Mouse (Mus musculus): ENCODE data around the gene Crlf1. TPM values are rescaled to one million over a fixed set of nuclear protein-coding genes. Genes with fewer than 3 reads are reported as not detected.

The Crlf1 gene
- polyA plus RNA-seq, 1 experiment from 2014 or later = 33.7 TPM

DNA sequence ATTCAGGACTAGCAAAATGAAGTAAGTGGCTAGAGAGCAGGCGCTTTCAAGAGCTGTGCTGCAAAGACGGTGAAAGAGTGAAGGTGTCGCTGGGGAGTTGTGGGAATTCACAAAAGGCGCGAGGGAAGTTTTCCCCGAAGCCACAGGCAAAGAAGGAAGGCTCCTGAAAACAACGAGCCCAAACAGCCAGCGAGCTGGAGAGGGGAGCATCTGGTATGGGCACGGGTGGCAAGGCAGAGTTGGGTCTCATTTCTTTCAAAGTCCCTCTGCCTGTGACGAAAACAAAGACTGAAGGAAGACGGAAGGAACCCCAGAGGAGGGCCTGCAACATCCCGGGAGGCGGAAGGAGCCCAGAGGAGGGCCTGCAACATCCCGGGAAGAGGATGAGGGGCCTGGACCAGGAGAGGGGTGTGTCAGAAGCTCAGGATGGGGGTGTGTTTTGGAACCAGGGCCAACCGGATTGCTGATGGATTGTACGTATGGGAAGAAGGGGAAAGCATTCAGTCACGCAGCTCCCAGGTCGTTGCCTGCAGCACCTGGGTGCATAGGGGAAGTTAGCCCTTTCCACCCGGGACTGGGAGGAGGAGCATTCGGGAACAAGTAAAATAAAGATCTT, 2.0 kb upstream of the Crlf1 start:
- H3K27ac ChIP-seq = no peak overlapping the region
- DNase-seq (ENCODE audit: low spot score) (no peak), ATAC-seq (replicated peaks; ENCODE audit: low FRiP score, low read depth) (no peak)
- H3K36me3 ChIP-seq (ENCODE audit: insufficient read depth, low read length) = no peaks in the 10 kb centered on the region
- no peaks in the 10 kb centered on the region for H3K9me3 ChIP-seq (replicated peaks; ENCODE audit: low read length)
- peaks cover 89% of the 10 kb centered on the region for H3K27me3 ChIP-seq (ENCODE audit: insufficient read depth, low read length)
- no peak overlapping the region for H3K9ac ChIP-seq (ENCODE audit: low read depth, low read length)
- peaks cover 32% of the 10 kb centered on the region for H3K4me1 ChIP-seq (replicated peaks; ENCODE audit: insufficient read depth, low read length)
- no peak for TF ChIP-seq CTCF (IDR thresholded peaks at IDR 0.05; ENCODE audit: low read depth)
- no peak overlapping the region for H3K4me2 ChIP-seq (ENCODE audit: low read length)
- no peak overlapping the region for H3K4me3 ChIP-seq (replicated peaks; ENCODE audit: low read depth, low read length)
- WGBS = 9% methylated on average over 20 of the region's 20 CpGs

GRCm38 (mm10) chr8:70493692-70494415, 896 bp downstream of the Crlf1 start:
- Histone ChIP-seq H3K4me2 (ENCODE audit: low read length) (peak overlapping the region; percentile 81), H3K4me3 (replicated peaks; ENCODE audit: low read depth, low read length) (peak overlapping the region; percentile 44), H3K27ac (no peak overlapping the region), H3K36me3 (ENCODE audit: insufficient read depth, low read length) (no peaks in the 10 kb centered on the region), H3K9me3 (replicated peaks; ENCODE audit: low read length) (no peaks in the 10 kb centered on the region), H3K4me1 (replicated peaks; ENCODE audit: insufficient read depth, low read length) (peaks cover 18% of the 10 kb centered on the region), H3K27me3 (ENCODE audit: insufficient read depth, low read length) (peaks cover 82% of the 10 kb centered on the region), H3K9ac (ENCODE audit: low read depth, low read length) (peak overlapping the region; percentile 31; the same call in 1 of the 2 replicates)
- ATAC-seq (replicated peaks; ENCODE audit: low FRiP score, low read depth) = no peak
- WGBS = 2% methylated on average over 46 of the region's 47 CpGs
- DNase-seq (ENCODE audit: low spot score) = no peak
- no peak for TF ChIP-seq CTCF (IDR thresholded peaks at IDR 0.05; ENCODE audit: low read depth)

DNA sequence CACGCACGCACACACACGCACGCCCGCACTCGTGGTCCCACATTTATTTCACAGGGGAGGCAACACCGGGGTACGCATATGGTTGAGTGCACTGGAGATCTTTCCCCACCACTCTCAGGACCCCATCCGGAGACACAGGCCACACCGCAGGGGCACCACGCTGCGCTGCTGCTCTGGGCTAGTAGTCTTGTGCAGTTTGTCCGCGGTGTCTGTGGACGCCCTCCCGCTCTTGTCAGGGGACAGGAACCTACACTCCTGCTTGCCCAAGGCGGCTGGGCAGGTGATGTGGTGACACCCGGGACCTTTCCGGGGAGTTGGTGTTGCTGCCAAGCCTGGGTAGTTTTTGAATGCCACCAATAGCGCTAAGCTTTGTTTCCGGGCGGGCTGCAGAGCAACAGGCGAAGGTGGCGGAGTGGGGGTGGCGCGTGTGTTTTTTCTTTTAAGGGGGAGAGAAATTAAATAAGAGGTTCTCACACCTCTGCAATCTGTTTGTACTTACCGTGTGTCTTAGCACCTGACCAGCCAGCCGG, 1.5 kb downstream of the Crlf1 start:
- DNase-seq (ENCODE audit: low spot score) = no peak
- Histone ChIP-seq H3K36me3 (ENCODE audit: insufficient read depth, low read length) (no peaks in the 10 kb centered on the region), H3K9me3 (replicated peaks; ENCODE audit: low read length) (no peaks in the 10 kb centered on the region), H3K27me3 (ENCODE audit: insufficient read depth, low read length) (peaks cover 83% of the 10 kb centered on the region), H3K9ac (ENCODE audit: low read depth, low read length) (no peak overlapping the region), H3K4me2 (ENCODE audit: low read length) (peak overlapping the region; percentile 81; the same call in 1 of the 2 replicates), H3K27ac (no peak overlapping the region), H3K4me1 (replicated peaks; ENCODE audit: insufficient read depth, low read length) (peaks cover 12% of the 10 kb centered on the region; the same call in 1 of the 2 replicates), H3K4me3 (replicated peaks; ENCODE audit: low read depth, low read length) (peak overlapping the region; percentile 44)
- no peak for ATAC-seq (replicated peaks; ENCODE audit: low FRiP score, low read depth)
- 4% methylated on average over 28 of the region's 28 CpGs for WGBS
- no peak for TF ChIP-seq CTCF (IDR thresholded peaks at IDR 0.05; ENCODE audit: low read depth)

DNA sequence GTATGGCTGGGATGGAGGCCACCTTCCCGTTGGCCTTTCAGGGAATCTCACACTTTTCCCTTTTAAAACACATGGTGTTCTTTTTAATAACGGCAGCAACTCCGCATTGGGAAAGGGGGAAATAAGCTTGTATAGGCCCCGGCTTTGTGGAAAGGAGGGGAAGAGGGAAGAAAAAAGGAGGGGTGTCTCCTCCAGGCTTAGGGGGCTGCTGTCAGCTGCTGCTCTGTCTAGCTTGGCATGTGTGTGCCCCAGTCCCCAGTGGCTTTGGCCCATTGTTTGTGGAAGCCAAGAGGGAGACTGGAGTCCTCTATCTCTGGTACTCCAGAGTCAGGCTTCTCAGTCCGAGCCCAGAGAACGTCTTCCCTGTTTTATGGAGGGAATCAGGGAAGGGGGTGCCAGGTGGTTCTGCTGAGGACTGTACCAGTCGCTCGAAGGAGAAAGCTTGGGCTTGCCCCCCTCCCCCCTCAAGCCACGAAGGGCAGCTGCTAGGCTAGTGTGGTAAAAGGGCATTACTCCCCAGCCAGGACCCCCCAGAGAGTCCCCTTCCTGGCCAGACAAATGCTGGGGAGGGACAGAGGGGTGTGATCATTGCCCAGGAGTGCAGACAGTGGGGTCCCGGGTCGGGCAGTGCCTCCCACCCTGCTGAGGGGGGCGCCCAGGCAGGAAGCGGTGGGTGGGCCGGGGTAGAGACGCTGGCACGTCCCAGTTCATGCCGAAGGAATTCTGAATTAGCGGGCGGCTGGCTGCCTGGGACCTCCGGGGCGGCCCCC, 2.2 kb downstream of the Crlf1 start:
- TF ChIP-seq CTCF (IDR thresholded peaks at IDR 0.05; ENCODE audit: low read depth) = no peak
- peaks cover 83% of the 10 kb centered on the region for H3K27me3 ChIP-seq (ENCODE audit: insufficient read depth, low read length)
- H3K27ac ChIP-seq = no peak overlapping the region
- WGBS = 6% methylated on average over 20 of the region's 21 CpGs
- H3K36me3 ChIP-seq (ENCODE audit: insufficient read depth, low read length) = no peaks in the 10 kb centered on the region
- H3K9me3 ChIP-seq (replicated peaks; ENCODE audit: low read length) = no peaks in the 10 kb centered on the region
- peak overlapping the region; percentile 23; the same call in 1 of the 2 replicates for H3K9ac ChIP-seq (ENCODE audit: low read depth, low read length)
- H3K4me3 ChIP-seq (replicated peaks; ENCODE audit: low read depth, low read length) = peak overlapping the region; percentile 4; the same call in 1 of the 2 replicates
- peaks cover 8% of the 10 kb centered on the region; the same call in 1 of the 2 replicates for H3K4me1 ChIP-seq (replicated peaks; ENCODE audit: insufficient read depth, low read length)
- ATAC-seq (replicated peaks; ENCODE audit: low FRiP score, low read depth) (no peak), DNase-seq (ENCODE audit: low spot score) (no peak)
- peak overlapping the region; percentile 18; the same call in 1 of the 2 replicates for H3K4me2 ChIP-seq (ENCODE audit: low read length)

GRCm38 (mm10) chr8:70495771-70496062, 2.8 kb downstream of the Crlf1 start:
- peak overlapping the region; percentile 23; the same call in 1 of the 2 replicates for H3K9ac ChIP-seq (ENCODE audit: low read depth, low read length)
- no peak for TF ChIP-seq CTCF (IDR thresholded peaks at IDR 0.05; ENCODE audit: low read depth)
- H3K27me3 ChIP-seq (ENCODE audit: insufficient read depth, low read length) = peaks cover 83% of the 10 kb centered on the region
- H3K27ac ChIP-seq = no peak overlapping the region
- 8% methylated on average over 12 of the region's 12 CpGs for WGBS
- H3K4me2 ChIP-seq (ENCODE audit: low read length) = peak overlapping the region; percentile 18; the same call in 1 of the 2 replicates
- H3K4me3 ChIP-seq (replicated peaks; ENCODE audit: low read depth, low read length) = 0 out of 2 replicates have a peak overlapping the region, but pooled peaks have one; percentile 4
- peaks cover 9% of the 10 kb centered on the region; the same call in 1 of the 2 replicates for H3K4me1 ChIP-seq (replicated peaks; ENCODE audit: insufficient read depth, low read length)
- no peaks in the 10 kb centered on the region for H3K36me3 ChIP-seq (ENCODE audit: insufficient read depth, low read length)
- H3K9me3 ChIP-seq (replicated peaks; ENCODE audit: low read length) = no peaks in the 10 kb centered on the region
- DNase-seq (ENCODE audit: low spot score) = no peak
- no peak for ATAC-seq (replicated peaks; ENCODE audit: low FRiP score, low read depth)

Measured in kidney, postnatal 0 days (tissue).